Mouse (Mus musculus): ENCODE results near the gene Hdx. TPM values are rescaled to one million over a fixed set of nuclear protein-coding genes. Genes with fewer than 3 reads are reported as not detected.

Gene Hdx
- 0.14 and 0.19 TPM in 2 replicates for polyA plus RNA-seq (2012; rRNA removed)

DNA sequence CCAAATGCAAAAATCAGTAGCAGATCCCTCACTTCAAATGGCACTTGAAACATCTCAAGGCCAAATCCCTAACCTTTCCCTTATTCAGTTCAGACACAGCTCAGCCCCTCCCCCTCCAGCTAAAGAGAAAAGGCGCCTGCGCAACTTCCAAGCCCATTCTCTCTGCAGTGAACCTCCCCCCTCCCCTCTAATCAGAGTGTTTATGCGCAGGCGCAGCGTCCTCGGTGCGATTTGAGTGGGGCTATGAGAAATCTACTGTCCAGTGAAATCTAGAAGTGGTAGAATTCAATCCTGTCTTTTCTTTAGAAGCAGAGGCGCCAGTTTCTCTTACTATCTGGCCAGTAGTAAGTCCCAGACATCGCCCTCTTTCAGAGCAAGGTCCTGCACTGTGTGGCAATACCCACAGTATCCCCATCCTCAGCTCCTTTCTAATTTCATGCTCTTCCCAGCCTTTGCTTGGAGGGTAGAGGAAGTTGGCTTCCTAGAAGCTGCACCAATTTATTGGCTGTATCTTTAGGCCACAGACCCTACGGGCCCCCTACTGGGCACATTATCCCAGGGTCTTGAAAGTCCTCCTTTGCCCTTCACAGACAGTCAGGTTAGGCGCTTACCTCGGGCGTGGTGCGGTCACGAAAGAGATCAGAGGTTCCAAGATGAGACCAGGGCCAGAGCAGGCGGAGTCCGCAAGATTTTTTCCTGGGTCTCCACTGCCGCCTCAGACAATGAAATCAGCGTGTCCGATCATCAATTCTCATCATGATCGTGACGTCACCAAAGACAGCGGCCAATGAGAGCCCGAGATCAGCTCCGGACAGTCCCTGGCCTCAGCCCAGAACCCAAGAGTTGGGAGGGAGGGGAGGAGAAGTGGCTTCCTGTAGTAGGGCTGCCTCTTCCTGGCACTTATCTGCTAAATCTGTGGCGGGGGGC is at the start of gene Hdx:
TSS of gene Hdx (minus strand) at position 724 of the 927 bp plus-strand sequence.
- no peak for DNase-seq (ENCODE audit: low read depth)

DNA sequence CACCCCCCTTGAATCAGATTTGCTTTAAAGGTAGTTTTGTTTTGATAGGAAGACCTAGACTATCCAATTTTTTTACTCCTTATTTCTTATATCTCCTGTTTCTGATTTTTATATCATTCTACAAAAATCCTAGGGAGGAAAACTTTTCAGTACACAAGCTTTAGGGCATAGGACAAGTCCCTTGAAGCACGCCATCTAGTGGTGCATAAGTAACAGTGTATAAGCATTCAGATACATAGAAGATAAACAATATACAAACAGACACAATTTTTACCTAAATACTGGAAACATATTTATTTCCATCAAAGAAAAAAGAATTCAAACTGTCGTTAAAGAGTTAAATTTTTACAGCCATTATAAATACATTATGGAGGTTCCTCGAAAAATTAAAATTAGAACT is 11.2 kb downstream of the Hdx start:
- DNase-seq (ENCODE audit: low read depth), result no peak

DNA sequence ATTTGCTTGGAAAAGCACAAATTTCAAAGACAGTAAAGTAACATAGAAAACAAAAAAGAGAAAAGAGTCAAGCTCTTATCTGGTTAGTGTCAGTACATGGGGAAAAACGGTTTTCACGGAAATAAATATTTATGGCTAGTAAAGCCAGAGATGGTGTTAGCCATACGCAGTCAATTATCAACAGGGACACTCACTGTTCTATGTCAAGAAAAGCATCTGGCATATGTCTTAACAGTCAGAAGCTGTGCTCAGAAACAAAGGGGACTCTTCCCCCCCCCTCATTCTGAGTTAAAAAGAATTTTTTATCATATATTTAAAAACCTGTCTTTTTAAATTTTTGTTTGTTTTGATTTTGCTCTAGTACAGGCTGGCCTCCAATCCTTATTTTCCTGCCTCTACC is 25.2 kb downstream of the Hdx start:
- no peak for DNase-seq (ENCODE audit: low read depth)

DNA sequence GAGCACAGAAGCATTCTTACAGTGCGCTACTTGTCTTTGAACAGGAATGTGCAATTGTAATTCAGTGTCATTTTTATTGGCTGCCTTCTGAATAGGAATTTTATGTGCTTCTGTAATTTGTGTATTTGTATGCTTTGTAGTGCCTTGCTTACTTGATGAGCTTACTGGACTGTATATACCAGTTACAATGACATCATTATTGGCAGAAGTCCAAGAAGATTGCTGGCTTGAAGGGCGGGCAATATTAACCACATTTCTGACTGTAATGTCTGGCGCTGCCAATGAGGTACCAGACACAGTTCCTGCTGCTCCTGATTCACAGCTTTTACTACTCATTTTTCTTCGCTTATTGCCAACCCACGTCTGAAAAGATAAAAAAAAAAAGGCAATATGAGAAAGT is 36.5 kb downstream of the Hdx start:
- DNase-seq (ENCODE audit: low read depth), result no peak

DNA sequence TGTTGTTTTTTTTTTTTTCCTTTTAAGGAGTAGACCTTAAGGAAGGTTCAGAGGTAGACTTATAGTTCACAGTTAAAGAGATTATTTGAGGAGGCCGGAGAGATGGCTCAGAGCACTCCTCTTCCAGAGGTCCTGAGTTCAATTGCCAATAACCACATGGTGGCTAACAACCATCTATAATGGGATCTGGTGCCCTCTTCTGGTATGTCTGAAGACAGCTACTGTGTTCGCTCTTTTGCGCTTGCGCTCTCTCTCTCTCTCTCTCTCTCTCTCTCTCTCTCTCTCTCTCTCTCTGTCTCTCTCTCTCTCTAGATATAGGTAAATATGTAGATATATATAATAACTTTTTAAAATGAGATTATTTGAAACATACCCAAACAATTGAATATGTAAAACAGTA is 38.2 kb downstream of the Hdx start:
- no peak for DNase-seq (ENCODE audit: low read depth)

DNA sequence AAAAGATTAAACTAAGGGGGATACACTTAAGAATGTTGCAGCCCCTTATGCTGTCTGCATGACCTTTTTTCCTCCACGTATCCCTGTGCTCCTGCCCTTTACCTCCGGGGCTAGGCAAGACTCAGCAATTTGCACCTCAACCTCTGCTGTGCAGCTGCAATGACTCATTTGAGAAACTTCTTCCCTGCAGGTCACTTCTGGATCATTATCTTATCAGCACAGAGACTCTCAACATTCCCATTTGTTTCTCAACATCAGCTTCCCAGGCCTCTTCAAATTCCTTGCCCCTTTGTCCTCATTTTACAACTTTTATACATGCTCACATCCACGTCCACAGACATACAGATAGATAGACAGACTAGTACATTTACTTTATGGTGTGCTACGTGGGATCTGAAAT is 51.9 kb downstream of the Hdx start:
- DNase-seq (ENCODE audit: low read depth), result no peak

DNA sequence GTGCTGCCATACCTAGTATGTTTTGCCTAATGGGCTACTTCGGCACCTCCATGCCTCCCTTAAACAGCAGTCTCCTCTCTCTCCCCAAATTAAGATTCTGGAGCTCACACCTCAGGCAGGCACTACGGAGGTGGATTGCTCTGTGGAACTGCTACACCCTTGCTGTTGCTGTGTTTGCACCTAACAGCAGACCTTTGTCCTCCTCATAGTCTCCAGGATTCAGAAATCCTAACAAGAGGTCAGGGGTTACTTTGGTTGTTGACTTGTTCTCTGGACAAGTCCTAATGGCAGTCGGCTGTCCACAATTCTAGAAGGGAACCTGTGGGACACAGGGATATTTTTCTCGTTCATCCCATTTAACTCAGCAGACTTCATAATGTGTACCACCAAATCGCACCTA is 56.3 kb downstream of the Hdx start:
- DNase-seq (ENCODE audit: low read depth), result no peak

DNA sequence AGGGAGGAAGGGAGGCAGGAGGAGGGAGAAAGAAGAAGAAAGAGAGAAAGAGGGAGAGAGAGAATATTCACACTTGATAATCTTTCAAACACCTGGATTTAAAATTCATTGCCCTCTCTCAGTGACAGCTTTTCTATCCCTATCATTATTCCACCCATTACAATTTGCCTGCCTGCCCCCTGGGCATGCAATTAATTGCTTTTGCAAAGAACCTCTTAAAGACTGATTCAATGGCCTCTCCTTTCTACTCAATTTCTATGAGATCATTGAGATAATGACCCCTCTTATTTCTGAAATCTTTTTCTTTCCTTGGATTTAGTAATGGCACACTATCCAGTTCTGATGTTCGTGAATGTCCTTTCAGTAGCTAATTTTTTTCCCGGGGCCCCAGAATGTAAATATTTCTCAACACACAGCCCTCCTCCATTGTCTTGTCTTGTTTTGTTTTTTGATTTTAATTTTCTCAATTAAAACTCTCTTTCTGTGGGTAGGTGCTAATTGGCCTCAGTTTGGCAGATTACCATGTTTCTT is 99.2 kb downstream of the Hdx start:
- no peak for DNase-seq (ENCODE audit: low read depth)

DNA sequence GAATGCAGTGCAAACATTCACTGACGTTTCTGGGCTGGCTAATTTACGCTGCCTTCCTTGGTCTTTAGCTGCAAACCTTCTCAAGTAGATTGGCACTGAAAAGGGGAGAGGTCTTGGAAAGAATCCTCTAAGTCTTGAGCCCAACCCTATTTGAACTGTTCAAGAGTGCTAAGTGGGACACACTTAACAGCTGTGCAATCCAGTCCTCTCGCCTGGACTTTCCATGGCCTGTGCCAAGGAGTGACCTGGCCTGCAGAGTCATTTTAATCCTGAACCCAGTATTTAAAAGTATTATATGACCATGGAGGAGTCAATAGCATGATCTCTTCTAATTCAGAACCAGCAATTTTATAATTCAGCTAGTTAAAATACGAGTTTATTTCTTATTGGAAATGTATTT is 109.3 kb downstream of the Hdx start:
- DNase-seq (ENCODE audit: low read depth), result no peak

DNA sequence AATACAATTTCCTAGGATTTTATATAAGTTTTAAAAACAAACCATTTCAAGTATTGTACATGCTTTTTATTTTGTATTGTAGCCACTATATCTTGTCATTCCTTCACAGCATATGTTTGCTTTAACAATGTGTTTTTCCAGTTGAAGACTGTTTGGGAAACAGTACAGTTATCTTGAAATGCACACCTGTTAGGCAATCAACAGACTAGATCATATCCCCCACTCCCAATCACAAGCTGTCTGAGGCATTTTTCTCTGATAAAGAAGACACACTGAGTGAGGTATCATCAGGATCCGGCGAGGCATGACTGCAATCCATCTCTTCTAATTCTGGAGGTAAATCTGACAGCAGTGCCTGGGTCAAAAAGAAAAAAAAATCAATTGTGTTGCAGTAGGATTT is 119.8 kb downstream of the Hdx start:
- DNase-seq (ENCODE audit: low read depth), result no peak

DNA sequence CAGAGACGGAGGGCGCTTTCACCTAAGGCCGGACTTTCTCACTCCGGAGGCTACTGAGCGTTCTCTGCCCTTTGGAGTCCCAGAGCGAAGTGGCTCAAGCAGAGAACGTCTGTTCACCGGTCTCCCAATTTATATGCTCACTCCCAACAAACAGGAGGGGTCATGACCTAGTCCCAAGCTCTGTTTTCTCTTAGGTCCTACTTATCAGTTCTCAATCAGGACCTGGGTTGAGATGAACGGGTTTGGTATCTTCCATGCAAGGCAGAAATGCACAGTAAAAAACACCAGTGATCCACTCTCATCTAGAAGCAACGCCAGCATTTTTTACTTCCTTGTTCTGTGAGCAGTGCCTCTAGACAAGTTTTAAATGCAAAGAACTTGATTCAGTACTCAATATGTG is 159.0 kb downstream of the Hdx start, which contains the start of gene Rps6ka6:
TSS of gene Rps6ka6 (minus strand) at position 101 of the 400 bp plus-strand sequence.
- no peak for DNase-seq (ENCODE audit: low read depth)

Other genes starting within 250 kb of the Hdx start
- 0.07 and 0.08 TPM in 2 replicates for gene Rps6ka6, start 159.1 kb downstream of the Hdx start, polyA plus RNA-seq (2012; rRNA removed)
- not detected in 2 replicates for gene Gm45194, start 194.3 kb upstream of the Hdx start, polyA plus RNA-seq (2012; rRNA removed)